Mouse (Mus musculus): ENCODE measurements around the gene Rps6ka2. TPM values are rescaled to one million over a fixed set of nuclear protein-coding genes. Genes with fewer than 3 reads are reported as not detected.

Gene Rps6ka2
- polyA plus RNA-seq, 1 experiment from 2014 or later = 20.1 TPM

GRCm38 (mm10) chr17:7210648-7211047, 40.7 kb downstream of the Rps6ka2 start:
- no peak overlapping the region for H3K4me3 ChIP-seq (ENCODE audit: low read depth, low read length)
- no peaks in the 10 kb centered on the region for H3K9me3 ChIP-seq (ENCODE audit: control insufficient read depth, low read length)
- H3K27me3 ChIP-seq (ENCODE audit: control insufficient read depth, insufficient read depth, low read length) = no peaks in the 10 kb centered on the region
- H3K9ac ChIP-seq (ENCODE audit: low read length) = no peak overlapping the region
- no peak overlapping the region for H3K4me2 ChIP-seq (ENCODE audit: low read depth, severe bottlenecking)
- ATAC-seq (ENCODE audit: insufficient number of reproducible peaks, low FRiP score, low TSS enrichment, low read depth) (no peak), DNase-seq (ENCODE audit: low spot score) (no peak)
- H3K27ac ChIP-seq (replicated peaks; ENCODE audit: low read depth, low read length) = no peak overlapping the region
- H3K36me3 ChIP-seq (ENCODE audit: control insufficient read depth, insufficient read depth, low read length) = no peaks in the 10 kb centered on the region
- 74% methylated on average over 11 of the region's 11 CpGs for WGBS
- peaks cover under 1% of the 10 kb centered on the region for H3K4me1 ChIP-seq (ENCODE audit: control insufficient read depth, insufficient read depth, low read length)

GRCm38 (mm10) chr17:7211893-7212292, 42.0 kb downstream of the Rps6ka2 start:
- Histone ChIP-seq H3K4me1 (ENCODE audit: control insufficient read depth, insufficient read depth, low read length) (no peaks in the 10 kb centered on the region), H3K27me3 (ENCODE audit: control insufficient read depth, insufficient read depth, low read length) (no peaks in the 10 kb centered on the region), H3K9me3 (ENCODE audit: control insufficient read depth, low read length) (no peaks in the 10 kb centered on the region), H3K27ac (replicated peaks; ENCODE audit: low read depth, low read length) (no peak overlapping the region), H3K9ac (ENCODE audit: low read length) (no peak overlapping the region), H3K4me3 (ENCODE audit: low read depth, low read length) (no peak overlapping the region), H3K36me3 (ENCODE audit: control insufficient read depth, insufficient read depth, low read length) (no peaks in the 10 kb centered on the region), H3K4me2 (ENCODE audit: low read depth, severe bottlenecking) (no peak overlapping the region)
- WGBS = 90% methylated on average over 4 of the region's 4 CpGs
- DNase-seq (ENCODE audit: low spot score) (no peak), ATAC-seq (ENCODE audit: insufficient number of reproducible peaks, low FRiP score, low TSS enrichment, low read depth) (no peak)

GRCm38 (mm10) chr17:7213214-7213613, 43.3 kb downstream of the Rps6ka2 start:
- H3K4me3 ChIP-seq (ENCODE audit: low read depth, low read length) = no peak overlapping the region
- WGBS = 82% methylated on average over 2 of the region's 2 CpGs
- no peak overlapping the region for H3K4me2 ChIP-seq (ENCODE audit: low read depth, severe bottlenecking)
- no peak overlapping the region for H3K27ac ChIP-seq (replicated peaks; ENCODE audit: low read depth, low read length)
- H3K9me3 ChIP-seq (ENCODE audit: control insufficient read depth, low read length) = no peaks in the 10 kb centered on the region
- no peaks in the 10 kb centered on the region for H3K4me1 ChIP-seq (ENCODE audit: control insufficient read depth, insufficient read depth, low read length)
- no peak overlapping the region for H3K9ac ChIP-seq (ENCODE audit: low read length)
- no peaks in the 10 kb centered on the region for H3K36me3 ChIP-seq (ENCODE audit: control insufficient read depth, insufficient read depth, low read length)
- H3K27me3 ChIP-seq (ENCODE audit: control insufficient read depth, insufficient read depth, low read length) = no peaks in the 10 kb centered on the region
- ATAC-seq (ENCODE audit: insufficient number of reproducible peaks, low FRiP score, low TSS enrichment, low read depth) (no peak), DNase-seq (ENCODE audit: low spot score) (no peak)

GRCm38 (mm10) chr17:7214061-7214460, 44.1 kb downstream of the Rps6ka2 start:
- Histone ChIP-seq H3K36me3 (ENCODE audit: control insufficient read depth, insufficient read depth, low read length) (no peaks in the 10 kb centered on the region), H3K4me3 (ENCODE audit: low read depth, low read length) (no peak overlapping the region), H3K27me3 (ENCODE audit: control insufficient read depth, insufficient read depth, low read length) (no peaks in the 10 kb centered on the region), H3K9me3 (ENCODE audit: control insufficient read depth, low read length) (no peaks in the 10 kb centered on the region), H3K4me1 (ENCODE audit: control insufficient read depth, insufficient read depth, low read length) (0 out of 2 replicates have a peak, but pooled peaks cover under 1% of the 10 kb centered on the region), H3K27ac (replicated peaks; ENCODE audit: low read depth, low read length) (no peak overlapping the region), H3K9ac (ENCODE audit: low read length) (no peak overlapping the region), H3K4me2 (ENCODE audit: low read depth, severe bottlenecking) (no peak overlapping the region)
- no peak for DNase-seq (ENCODE audit: low spot score)
- ATAC-seq (ENCODE audit: insufficient number of reproducible peaks, low FRiP score, low TSS enrichment, low read depth) = no peak
- 88% methylated on average over 3 of the region's 3 CpGs for WGBS

- Histone ChIP-seq H3K4me1 (ENCODE audit: control insufficient read depth, insufficient read depth, low read length) (0 out of 2 replicates have a peak, but pooled peaks cover 2% of the 10 kb centered on the region), H3K4me2 (ENCODE audit: low read depth, severe bottlenecking) (no peak overlapping the region), H3K27ac (replicated peaks; ENCODE audit: low read depth, low read length) (no peak overlapping the region), H3K4me3 (ENCODE audit: low read depth, low read length) (no peak overlapping the region), H3K36me3 (ENCODE audit: control insufficient read depth, insufficient read depth, low read length) (no peaks in the 10 kb centered on the region), H3K27me3 (ENCODE audit: control insufficient read depth, insufficient read depth, low read length) (no peaks in the 10 kb centered on the region), H3K9ac (ENCODE audit: low read length) (no peak overlapping the region), H3K9me3 (ENCODE audit: control insufficient read depth, low read length) (no peaks in the 10 kb centered on the region)
- ATAC-seq (ENCODE audit: insufficient number of reproducible peaks, low FRiP score, low TSS enrichment, low read depth) (no peak), DNase-seq (ENCODE audit: low spot score) (no peak)
- 87% methylated on average over 11 of the region's 11 CpGs for WGBS
These were observed 47.9 kb downstream of the Rps6ka2 start for GRCm38 (mm10) chr17:7217791-7218329.

GRCm38 (mm10) chr17:7218396-7218795, 48.5 kb downstream of the Rps6ka2 start:
- Histone ChIP-seq H3K36me3 (ENCODE audit: control insufficient read depth, insufficient read depth, low read length) (no peaks in the 10 kb centered on the region), H3K9me3 (ENCODE audit: control insufficient read depth, low read length) (no peaks in the 10 kb centered on the region), H3K4me2 (ENCODE audit: low read depth, severe bottlenecking) (no peak overlapping the region), H3K4me3 (ENCODE audit: low read depth, low read length) (no peak overlapping the region), H3K4me1 (ENCODE audit: control insufficient read depth, insufficient read depth, low read length) (0 out of 2 replicates have a peak, but pooled peaks cover 2% of the 10 kb centered on the region), H3K27ac (replicated peaks; ENCODE audit: low read depth, low read length) (no peak overlapping the region), H3K9ac (ENCODE audit: low read length) (no peak overlapping the region), H3K27me3 (ENCODE audit: control insufficient read depth, insufficient read depth, low read length) (no peaks in the 10 kb centered on the region)
- DNase-seq (ENCODE audit: low spot score) (no peak), ATAC-seq (ENCODE audit: insufficient number of reproducible peaks, low FRiP score, low TSS enrichment, low read depth) (no peak)
- 87% methylated on average over 9 of the region's 9 CpGs for WGBS

GRCm38 (mm10) chr17:7219044-7219718, 49.3 kb downstream of the Rps6ka2 start:
- ATAC-seq (ENCODE audit: insufficient number of reproducible peaks, low FRiP score, low TSS enrichment, low read depth) (no peak), DNase-seq (ENCODE audit: low spot score) (no peak)
- H3K27me3 ChIP-seq (ENCODE audit: control insufficient read depth, insufficient read depth, low read length) = no peaks in the 10 kb centered on the region
- no peak overlapping the region for H3K9ac ChIP-seq (ENCODE audit: low read length)
- H3K27ac ChIP-seq (replicated peaks; ENCODE audit: low read depth, low read length) = no peak overlapping the region
- H3K4me3 ChIP-seq (ENCODE audit: low read depth, low read length) = no peak overlapping the region
- H3K9me3 ChIP-seq (ENCODE audit: control insufficient read depth, low read length) = no peaks in the 10 kb centered on the region
- 0 out of 2 replicates have a peak, but pooled peaks cover 2% of the 10 kb centered on the region for H3K4me1 ChIP-seq (ENCODE audit: control insufficient read depth, insufficient read depth, low read length)
- H3K36me3 ChIP-seq (ENCODE audit: control insufficient read depth, insufficient read depth, low read length) = no peaks in the 10 kb centered on the region
- WGBS = 69% methylated on average over 11 of the region's 11 CpGs
- no peak overlapping the region for H3K4me2 ChIP-seq (ENCODE audit: low read depth, severe bottlenecking)

GRCm38 (mm10) chr17:7221310-7221709, 51.4 kb downstream of the Rps6ka2 start:
- 0 out of 2 replicates have a peak, but pooled peaks cover 2% of the 10 kb centered on the region for H3K4me1 ChIP-seq (ENCODE audit: control insufficient read depth, insufficient read depth, low read length)
- H3K27ac ChIP-seq (replicated peaks; ENCODE audit: low read depth, low read length) = no peak overlapping the region
- WGBS = 90% methylated on average over 4 of the region's 4 CpGs
- no peak overlapping the region for H3K4me2 ChIP-seq (ENCODE audit: low read depth, severe bottlenecking)
- DNase-seq (ENCODE audit: low spot score) = no peak
- no peaks in the 10 kb centered on the region for H3K36me3 ChIP-seq (ENCODE audit: control insufficient read depth, insufficient read depth, low read length)
- H3K27me3 ChIP-seq (ENCODE audit: control insufficient read depth, insufficient read depth, low read length) = no peaks in the 10 kb centered on the region
- H3K4me3 ChIP-seq (ENCODE audit: low read depth, low read length) = no peak overlapping the region
- no peaks in the 10 kb centered on the region for H3K9me3 ChIP-seq (ENCODE audit: control insufficient read depth, low read length)
- no peak for ATAC-seq (ENCODE audit: insufficient number of reproducible peaks, low FRiP score, low TSS enrichment, low read depth)
- H3K9ac ChIP-seq (ENCODE audit: low read length) = no peak overlapping the region

Measured in limb, embryonic 11.5 days (tissue).